Mouse (Mus musculus): ENCODE measurements around the gene Baiap2. TPM values are rescaled to one million over a fixed set of nuclear protein-coding genes. Genes with fewer than 3 reads are reported as not detected.

Gene Baiap2
- total and polyA plus RNA-seq, 3 experiments, result 3.4 to 6.7 (median 6.1) TPM

DNA sequence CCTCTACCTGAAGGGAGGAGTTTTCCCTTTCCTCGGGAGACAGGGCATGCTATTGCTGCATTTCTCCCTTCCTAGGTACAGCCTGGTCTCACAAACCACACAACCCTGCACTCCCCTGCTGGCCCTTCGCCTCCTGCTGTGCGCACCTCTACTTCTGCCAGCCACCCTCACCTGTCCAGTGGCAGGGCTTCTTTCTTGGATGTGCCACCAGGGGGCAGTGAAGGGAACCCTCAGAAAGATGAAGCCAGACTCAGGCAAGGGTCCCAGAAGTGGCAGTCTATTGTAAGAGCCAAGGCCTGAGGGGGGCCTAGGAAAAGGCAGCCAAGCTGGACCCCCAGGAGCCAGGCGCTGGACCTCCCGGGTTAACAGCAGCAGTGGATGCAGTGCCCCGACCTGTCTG lies 7.1 kb upstream of the Baiap2 start:
- Histone ChIP-seq H3K36me3 (replicated peaks in 1 of 2; ENCODE audit: control insufficient read depth in 1 of 2, insufficient read depth in 1 of 2, low read length in 1 of 2) (no peaks in the 10 kb centered on the region), H3K4me2 (ENCODE audit: insufficient read depth, low read depth, poor library complexity, severe bottlenecking) (no peak overlapping the region), H3K4me1 (ENCODE audit: control insufficient read depth in 1 of 2, insufficient read depth in 2 of 2) (peaks cover 23 to 67% of the 10 kb centered on the region in 2 experiments), H3K27ac (ENCODE audit: insufficient read depth, low read depth) (no peak overlapping the region), H3K9me3 (replicated peaks; ENCODE audit: low read length) (peaks cover 8% of the 10 kb centered on the region), H3K4me3 (replicated peaks in 1 of 3; ENCODE audit: low read depth in 2 of 3, low read length in 2 of 3, poor library complexity in 1 of 3) (no peak overlapping the region), H3K79me2 (replicated peaks; ENCODE audit: control insufficient read depth, extremely low read depth, insufficient read depth, poor library complexity, severe bottlenecking) (no peaks in the 10 kb centered on the region), H3K9ac (ENCODE audit: insufficient read depth, low read depth) (no peak overlapping the region), H3K27me3 (replicated peaks) (peaks cover 26% of the 10 kb centered on the region)
- dilution Hi-C loops (cut with MboI; ENCODE audit: extremely low pct_ligation_motif_present, extremely low pct_unique_long_range_greater_than_20kb, low sequenced_read_pairs) (no loop called here), in situ Hi-C loops (cut with MboI; ENCODE audit: low pct_ligation_motif_present, low pct_unique_long_range_greater_than_20kb, low sequenced_read_pairs) (no loop called here)
- DNase-seq (ENCODE audit: extremely low read depth), result peak; percentile 74
- TF ChIP-seq MAZ (IDR thresholded peaks at IDR 0.05; ENCODE audit: low read depth, low read length), result no peak
- no peak for TF ChIP-seq MAFK (IDR thresholded peaks at IDR 0.05; ENCODE audit: insufficient replicate concordance, low read length)
- no peak for TF ChIP-seq MEF2A (IDR thresholded peaks at IDR 0.05; ENCODE audit: borderline replicate concordance, low read depth, low read length)
- TF ChIP-seq ZC3H11A (IDR thresholded peaks at IDR 0.05; ENCODE audit: low read depth, low read length), result no peak
- no peak for TF ChIP-seq MXI1 (IDR thresholded peaks at IDR 0.05; ENCODE audit: low read depth, low read length)
- no peak for TF ChIP-seq USF1 (IDR thresholded peaks at IDR 0.05; ENCODE audit: low read depth, low read length)
- no peak for TF ChIP-seq JUN (IDR thresholded peaks at IDR 0.05; ENCODE audit: insufficient read depth, low read depth, low read length)
- no peak for TF ChIP-seq UBTF (IDR thresholded peaks at IDR 0.05; ENCODE audit: low read depth, low read length)
- no peak for TF ChIP-seq JUND (conservative IDR thresholded peaks at IDR 0.05; ENCODE audit: low read depth, low read length)
- TF ChIP-seq BHLHE40 (IDR thresholded peaks at IDR 0.05; ENCODE audit: low read depth, low read length), result no peak
- no peak for TF ChIP-seq PAX5 (IDR thresholded peaks at IDR 0.05; ENCODE audit: low read length)
- TF ChIP-seq CTCF (conservative IDR thresholded peaks at IDR 0.05 in 1 of 2, IDR thresholded peaks at IDR 0.05 in 1 of 2; ENCODE audit: low read depth in 2 of 2, low read length in 2 of 2), result peak; percentile 64 to 89
- TF ChIP-seq ZKSCAN1 (IDR thresholded peaks at IDR 0.05; ENCODE audit: borderline replicate concordance, low read depth, low read length), result no peak
- no peak for TF ChIP-seq ETS1 (conservative IDR thresholded peaks at IDR 0.05; ENCODE audit: low read depth, low read length)
- no peak for TF ChIP-seq MAX (IDR thresholded peaks at IDR 0.05; ENCODE audit: low read length)
- TF ChIP-seq ELF1 (IDR thresholded peaks at IDR 0.05; ENCODE audit: low read depth, low read length), result no peak
- TF ChIP-seq IRF4 (IDR thresholded peaks at IDR 0.05; ENCODE audit: low read depth, low read length), result no peak
- TF ChIP-seq EP300 (IDR thresholded peaks at IDR 0.05; ENCODE audit: low read length), result no peak
- TF ChIP-seq USF2 (conservative IDR thresholded peaks at IDR 0.05; ENCODE audit: low read depth, low read length), result no peak
- TF ChIP-seq NELFE (IDR thresholded peaks at IDR 0.05; ENCODE audit: low read depth, low read length), result 0 out of 2 replicates have a peak, but pooled peaks have one; percentile 17
- no peak for TF ChIP-seq POLR2A (IDR thresholded peaks at IDR 0.05; ENCODE audit: low read depth, low read length)
- no peak for TF ChIP-seq HCFC1 (IDR thresholded peaks at IDR 0.05; ENCODE audit: low read depth, low read length)
- no peak for TF ChIP-seq CHD1 (IDR thresholded peaks at IDR 0.05; ENCODE audit: low read depth, low read length)
- no peak for TF ChIP-seq NRF1 (IDR thresholded peaks at IDR 0.05; ENCODE audit: low read depth, low read length)
- TF ChIP-seq RAD21 (IDR thresholded peaks at IDR 0.05; ENCODE audit: low read depth, low read length), result peak; percentile 61
- no peak for TF ChIP-seq TBP (conservative IDR thresholded peaks at IDR 0.05; ENCODE audit: low read depth, low read length)
- no peak for TF ChIP-seq MYC (IDR thresholded peaks at IDR 0.05; ENCODE audit: low read depth, low read length)
- TF ChIP-seq RCOR1 (conservative IDR thresholded peaks at IDR 0.05; ENCODE audit: low read depth, low read length), result no peak
- no peak for TF ChIP-seq KAT2A (IDR thresholded peaks at IDR 0.05; ENCODE audit: insufficient replicate concordance, low read length)
- TF ChIP-seq CHD2 (IDR thresholded peaks at IDR 0.05; ENCODE audit: low read length), result no peak
- TF ChIP-seq ZMIZ1 (IDR thresholded peaks at IDR 0.05; ENCODE audit: low read depth, low read length), result no peak
- peak; percentile 90 for TF ChIP-seq SMC3 (IDR thresholded peaks at IDR 0.05; ENCODE audit: low read depth, low read length)
- no peak for TF ChIP-seq ZNF384 (IDR thresholded peaks at IDR 0.05; ENCODE audit: low read depth, low read length)
- no peak for TF ChIP-seq E2F4 (IDR thresholded peaks at IDR 0.05; ENCODE audit: insufficient replicate concordance, low read depth, low read length)
- TF ChIP-seq GABPA (IDR thresholded peaks at IDR 0.05; ENCODE audit: insufficient replicate concordance, low read depth, low read length), result no peak
- TF ChIP-seq TCF12 (IDR thresholded peaks at IDR 0.05; ENCODE audit: low read depth, low read length), result 0 out of 2 replicates have a peak, but pooled peaks have one; percentile 25
- no peak for TF ChIP-seq POLR2AphosphoS2 (IDR thresholded peaks at IDR 0.05; ENCODE audit: low read depth, low read length)

Data from CH12.LX (cell line).